Mouse (Mus musculus) kidney, adult 8-10 months (tissue): ENCODE measurements at regions not wholly inside any gene's neighbourhood (a gene's known extent, or its start where the extent isn't known, plus 50 kb on each side); places are given as distances from the start of the nearest gene placed in this dataset.
A peak's percentile ranks its signal among the peaks of the same experiment; 100 is the strongest.

Source experiments
- DNase-seq, 2 experiments: peaks; one replicate each; pipeline ENCODE4 v3.0.0; 2022

DNA sequence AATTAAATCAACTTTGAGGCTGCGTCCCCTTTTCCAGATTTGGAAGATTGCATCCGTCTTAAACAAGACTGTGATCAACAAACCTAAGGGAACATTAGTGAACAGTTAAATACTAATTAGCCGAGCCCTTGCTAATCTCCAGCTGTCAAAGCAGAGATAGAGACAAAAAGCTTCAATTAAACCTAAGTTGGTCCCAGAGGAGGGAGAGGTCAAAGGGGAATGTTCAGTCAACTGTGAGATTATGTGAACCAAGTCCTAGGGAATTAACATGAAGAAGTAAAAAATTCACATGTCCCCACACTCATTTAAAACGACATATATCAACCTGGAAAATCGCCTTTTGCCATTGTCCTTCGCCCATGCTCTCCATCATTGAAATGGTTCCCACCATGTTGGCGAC lies 59.7 kb upstream of the Tbx20 start:
- no peak for DNase-seq

DNA sequence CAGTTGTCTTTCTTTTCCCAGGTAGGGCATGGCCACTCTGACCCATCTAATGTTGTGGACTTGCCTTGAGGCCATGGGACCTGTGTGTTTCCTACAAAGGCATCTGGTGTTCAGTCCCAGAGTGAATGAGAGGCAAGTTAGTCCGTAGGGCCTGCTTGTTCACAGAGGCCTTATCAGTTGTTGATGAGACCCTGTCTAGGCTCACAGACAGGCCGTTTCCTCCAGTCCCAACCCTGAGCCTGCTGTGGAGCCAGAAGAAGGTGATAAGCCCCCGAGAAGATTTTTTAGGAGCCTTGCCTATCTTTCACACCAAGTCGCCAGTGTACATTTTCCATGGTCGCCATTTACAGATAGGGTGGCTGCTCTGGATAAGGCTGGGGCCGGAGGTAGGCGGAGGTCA lies 74.1 kb upstream of the Tbx20 start:
- no peak for DNase-seq

DNA sequence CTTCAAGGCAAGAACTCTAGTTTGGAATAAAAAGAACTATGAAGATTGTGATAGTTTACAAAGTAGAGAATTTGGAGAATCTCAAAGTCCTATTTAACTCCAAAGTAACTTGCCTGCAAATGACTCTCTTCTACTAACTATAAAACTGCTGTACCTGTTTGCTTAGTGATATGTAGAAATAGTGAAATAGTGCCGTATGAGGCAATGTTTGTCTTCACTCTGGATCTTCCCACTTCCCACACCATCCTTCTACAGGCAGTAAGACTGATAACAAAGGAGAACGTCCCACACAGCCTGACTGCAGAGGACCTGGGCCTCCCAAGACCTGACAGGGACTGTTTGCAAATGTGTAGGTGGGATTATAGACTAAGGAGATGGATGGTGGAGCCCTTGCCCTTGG lies 85.4 kb upstream of the Tbx20 start:
- no peak for DNase-seq

DNA sequence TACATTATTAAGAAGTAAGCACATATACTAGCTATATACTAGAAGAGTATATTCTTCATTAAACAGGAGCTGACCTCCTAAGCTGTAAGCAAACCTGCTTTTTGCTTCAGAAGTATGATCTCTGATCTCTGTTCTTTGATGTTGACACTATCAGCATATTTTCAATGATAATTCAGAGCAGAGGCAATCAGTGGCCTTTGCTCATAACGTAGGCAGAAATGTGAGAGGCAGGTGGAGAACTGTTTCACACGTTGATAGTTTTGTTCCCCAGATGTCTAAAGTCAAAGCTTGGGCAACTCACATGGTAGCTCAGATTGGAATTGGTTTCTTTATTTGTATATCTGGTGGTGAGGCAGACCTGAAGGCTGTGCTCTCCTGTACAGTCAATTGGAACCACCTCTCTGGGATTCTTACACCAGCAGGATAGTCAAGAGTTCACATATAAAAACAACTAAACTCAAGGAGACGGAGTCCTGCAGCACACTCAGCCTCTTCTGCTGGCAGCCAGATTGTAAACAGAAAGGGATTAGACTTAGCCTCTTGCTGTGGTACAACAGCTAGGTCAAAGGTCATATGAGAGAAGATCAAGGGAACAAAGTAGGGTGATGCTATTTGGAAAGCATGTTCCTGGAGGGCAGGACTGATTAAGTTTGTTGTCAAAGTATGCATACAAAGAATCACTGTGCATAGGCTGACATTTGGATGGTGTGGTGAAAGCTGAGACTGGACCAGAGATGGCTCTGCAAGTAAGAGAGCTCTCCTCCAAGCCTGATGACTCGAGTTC lies 92.5 kb upstream of the Tbx20 start:
- no peak for DNase-seq

DNA sequence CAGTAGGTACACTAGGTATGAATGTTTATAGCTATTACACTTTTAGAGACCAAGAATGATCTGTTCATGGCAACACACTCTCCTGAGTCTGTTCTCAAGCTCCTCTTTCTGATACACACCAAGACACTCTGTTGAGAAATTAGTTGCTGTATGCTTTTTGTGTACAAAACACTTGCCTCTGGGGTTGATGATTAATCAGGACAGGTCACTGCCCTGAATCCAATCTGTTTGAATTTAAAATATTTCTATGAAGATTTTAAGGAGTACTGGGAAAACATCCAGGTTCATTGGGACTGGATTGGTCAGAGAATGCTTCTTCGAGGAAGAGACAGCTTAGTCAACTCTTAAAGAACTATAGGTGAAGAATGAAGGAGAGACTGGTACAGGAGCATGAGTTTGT lies 94.6 kb upstream of the Tbx20 start:
- peak; percentile 7 to 24 for DNase-seq

DNA sequence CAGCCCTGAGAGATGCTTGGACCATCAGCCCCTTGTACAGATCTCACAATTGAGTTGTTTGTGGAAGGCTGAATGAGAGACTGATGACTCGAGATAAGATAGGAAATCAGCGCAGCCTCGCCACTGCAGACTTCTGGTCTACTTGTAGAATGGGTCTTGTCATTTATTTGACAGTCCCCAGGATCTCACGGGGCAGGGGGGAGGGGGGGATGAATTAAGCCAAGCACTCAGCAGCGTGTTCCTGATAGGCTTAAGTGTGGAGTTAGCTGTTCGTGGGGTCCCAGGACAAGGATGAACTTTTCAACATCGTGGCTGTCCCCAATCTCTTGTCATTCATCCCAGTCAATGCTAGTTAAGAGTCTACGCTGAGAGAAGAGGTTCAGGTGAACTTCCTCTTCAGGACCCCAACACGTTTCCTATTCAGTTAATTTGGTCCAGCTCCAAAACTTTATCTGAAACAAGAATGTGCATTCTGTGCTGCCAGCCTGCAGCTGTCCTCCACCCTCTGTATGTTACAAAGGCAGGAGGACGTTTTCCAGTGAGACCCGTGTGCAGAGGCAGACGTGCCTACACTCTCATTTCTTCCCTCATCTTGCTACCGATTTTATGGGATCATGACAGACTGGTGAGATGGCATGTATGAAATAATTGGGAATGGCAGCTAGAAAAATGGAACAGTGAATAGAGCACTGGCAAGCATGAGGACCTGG lies 100.5 kb upstream of the Tbx20 start:
- DNase-seq: no peak

DNA sequence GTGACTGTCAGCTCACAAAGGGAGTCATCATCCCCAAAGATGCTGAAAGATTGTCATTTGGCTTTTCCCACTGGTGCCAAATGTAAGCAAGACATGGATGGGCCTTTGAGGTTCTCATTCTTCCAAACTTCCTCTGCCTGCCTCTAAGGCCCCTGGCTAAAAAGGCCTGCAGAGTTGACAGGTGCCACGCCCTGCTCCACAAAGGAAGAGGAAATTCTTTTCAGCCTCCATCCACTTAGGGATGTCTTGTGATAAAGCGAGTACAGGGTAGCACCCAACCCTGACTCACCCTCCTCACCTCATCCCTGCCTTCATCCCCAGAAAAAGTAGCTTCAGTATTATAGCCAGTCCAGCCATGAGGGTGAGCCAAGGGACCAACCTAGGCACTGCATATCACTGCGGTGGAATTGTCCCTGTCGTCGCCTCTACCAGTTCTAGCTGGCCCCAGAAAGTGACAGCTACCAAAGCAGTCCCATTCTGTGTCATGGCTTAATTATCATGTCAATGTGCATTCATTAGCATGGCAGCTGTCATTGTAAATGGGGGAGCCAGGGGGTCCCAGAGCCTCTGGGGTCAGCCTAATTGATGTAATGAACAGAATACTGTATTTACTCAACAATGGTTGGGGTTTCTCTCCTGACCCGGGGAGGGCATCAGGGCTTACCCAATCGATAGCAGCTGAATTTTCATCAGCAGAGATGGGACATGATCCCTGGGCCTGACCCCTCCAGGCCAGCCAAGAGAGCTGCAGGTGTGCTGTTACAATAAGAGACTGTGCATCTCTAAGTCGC lies 104.5 kb upstream of the Tbx20 start:
- DNase-seq: no peak

DNA sequence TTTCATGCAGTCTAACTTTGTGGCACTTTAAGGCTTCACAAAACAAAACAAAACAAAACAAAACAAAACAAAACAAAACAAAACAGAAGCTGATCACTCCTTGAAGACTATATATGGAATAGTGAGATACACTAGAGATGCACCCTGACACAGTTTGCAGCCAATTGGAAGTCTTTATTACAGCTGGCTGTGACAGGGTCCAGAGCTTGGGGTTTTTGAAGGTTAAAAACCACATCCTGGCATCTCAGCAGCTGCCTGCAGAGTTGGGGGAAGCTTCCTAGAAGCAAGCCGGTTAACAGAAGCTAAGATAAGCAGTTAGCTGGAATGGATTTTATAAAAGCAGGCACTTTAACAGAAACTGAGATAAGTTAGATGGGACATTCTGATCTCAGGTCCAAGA lies 105.6 kb upstream of the Tbx20 start:
- no peak for DNase-seq

DNA sequence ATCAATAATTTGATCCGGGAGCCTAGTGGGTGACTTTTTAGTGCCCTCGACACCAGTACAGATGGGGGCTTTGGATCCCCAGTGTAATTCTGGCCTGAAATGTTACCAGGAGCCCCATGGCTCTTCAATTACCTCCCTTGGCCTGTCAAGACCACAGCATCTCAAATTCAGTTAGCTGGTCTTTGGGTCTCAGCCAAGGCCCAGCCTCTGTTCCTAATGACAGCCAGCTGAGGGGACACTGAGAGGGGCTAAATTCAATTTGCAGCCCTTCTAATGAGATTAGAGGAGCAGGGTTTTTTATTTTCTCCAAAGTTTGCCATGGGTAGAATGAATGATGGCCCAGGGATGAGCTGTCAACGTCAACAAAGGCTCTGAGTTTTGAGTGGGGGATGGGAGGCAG lies 109.9 kb upstream of the Tbx20 start:
- no peak for DNase-seq

DNA sequence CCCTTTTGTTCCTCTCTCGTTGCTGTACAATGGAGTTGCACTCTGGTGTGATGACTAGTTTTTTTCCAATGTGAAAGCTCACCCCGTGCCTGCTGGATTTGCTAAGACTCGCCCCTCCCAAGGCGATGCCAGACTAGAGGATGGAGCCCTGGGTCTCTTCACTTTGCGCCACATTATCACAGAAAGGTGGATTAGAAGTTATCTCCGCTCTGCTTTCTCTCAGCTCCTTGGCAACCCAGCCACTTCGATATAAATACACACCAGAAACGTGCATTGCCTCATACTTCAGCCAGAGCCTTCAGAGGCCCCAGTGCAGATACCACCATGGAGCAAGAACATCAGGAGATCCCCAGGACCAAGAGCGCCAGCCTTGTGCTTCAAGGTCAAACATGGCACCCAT lies 114.2 kb upstream of the Tbx20 start:
- DNase-seq: no peak

DNA sequence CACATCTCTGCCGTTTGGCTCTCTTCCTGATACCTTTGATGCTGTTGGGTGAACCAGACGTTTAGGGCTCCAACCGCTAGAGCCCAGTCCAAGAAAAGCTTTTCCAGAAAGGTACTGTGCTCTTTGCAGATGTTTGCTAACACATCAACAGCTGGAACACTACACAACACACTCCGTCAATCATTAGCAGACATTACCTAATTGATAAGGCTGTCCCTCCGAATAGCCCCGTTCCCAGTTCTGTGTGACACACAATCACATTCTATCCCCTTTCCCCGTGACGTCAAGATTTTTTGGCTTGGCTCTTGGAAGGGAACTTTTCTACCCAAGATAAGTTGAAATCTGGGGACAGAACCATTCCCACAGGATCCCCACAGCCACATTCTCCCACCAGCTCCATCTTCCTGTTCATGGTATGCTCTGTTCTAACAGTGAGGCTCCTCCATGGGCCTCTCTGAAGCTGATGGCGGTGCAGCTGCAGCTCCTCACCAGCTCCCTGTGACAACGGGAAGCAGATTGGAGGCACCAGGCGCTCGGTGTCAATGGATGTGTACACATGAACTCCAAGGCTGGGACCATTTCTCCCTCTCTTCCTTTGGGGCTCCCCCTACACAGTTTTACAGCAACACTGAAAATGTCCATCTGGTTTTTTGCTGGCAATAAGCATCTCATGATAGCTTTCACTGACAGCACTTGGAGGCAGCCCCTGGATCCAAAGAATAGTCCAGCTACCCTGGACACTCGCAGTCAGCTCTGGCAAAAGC lies 122.6 kb upstream of the Tbx20 start:
- DNase-seq: no peak

DNA sequence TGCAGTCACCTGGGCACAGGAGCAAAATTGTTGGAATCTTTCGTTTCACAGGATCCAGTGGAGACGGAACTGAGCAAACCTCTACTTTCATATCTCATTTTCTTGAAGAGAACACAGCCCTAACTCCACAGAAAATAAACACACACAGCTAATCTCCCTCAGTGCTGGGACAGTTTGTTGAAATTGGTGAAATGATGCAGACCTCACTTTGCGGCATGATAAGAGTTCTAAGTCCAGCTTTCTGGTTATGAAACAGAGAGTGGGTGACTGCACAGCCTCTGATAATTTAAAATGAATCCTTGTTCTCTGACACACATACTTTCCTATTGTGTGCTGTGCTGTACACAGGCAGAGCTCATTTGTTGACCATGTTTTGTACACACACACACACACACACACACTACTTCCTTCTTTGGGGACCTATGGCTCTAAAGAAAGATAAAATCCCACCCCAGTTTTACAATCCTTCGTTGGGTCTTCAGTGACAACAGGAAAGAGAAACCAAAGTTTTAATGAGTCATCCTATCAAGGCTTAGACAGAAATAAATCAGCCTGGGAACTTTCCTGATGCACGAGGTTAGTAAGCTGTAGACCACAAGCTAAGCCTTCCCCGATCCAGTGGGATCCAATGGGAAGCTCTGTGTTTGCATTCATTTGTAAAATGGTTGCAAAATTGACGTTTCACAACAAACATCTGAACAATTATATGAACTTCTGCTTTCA lies 125.3 kb upstream of the Tbx20 start:
- DNase-seq: no peak

DNA sequence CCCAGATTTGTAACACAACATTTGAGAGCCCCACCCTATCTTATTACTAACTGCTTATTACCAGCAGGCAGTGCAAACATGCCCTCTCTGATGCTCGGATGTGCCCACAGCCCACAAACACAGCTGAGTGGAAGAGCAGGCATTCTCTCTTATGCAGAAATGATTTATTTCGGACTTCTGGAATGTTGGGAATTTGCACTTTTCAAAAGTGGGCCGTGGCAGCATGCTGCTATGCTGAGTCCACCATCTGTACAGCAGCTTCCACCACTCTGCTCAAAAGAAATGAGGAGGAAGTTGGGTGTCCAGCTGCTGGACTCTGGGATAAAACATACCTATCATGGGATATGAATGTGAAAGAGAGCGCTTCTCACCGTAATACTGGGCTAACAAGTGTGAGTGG lies 129.6 kb upstream of the Tbx20 start:
- no peak for DNase-seq

DNA sequence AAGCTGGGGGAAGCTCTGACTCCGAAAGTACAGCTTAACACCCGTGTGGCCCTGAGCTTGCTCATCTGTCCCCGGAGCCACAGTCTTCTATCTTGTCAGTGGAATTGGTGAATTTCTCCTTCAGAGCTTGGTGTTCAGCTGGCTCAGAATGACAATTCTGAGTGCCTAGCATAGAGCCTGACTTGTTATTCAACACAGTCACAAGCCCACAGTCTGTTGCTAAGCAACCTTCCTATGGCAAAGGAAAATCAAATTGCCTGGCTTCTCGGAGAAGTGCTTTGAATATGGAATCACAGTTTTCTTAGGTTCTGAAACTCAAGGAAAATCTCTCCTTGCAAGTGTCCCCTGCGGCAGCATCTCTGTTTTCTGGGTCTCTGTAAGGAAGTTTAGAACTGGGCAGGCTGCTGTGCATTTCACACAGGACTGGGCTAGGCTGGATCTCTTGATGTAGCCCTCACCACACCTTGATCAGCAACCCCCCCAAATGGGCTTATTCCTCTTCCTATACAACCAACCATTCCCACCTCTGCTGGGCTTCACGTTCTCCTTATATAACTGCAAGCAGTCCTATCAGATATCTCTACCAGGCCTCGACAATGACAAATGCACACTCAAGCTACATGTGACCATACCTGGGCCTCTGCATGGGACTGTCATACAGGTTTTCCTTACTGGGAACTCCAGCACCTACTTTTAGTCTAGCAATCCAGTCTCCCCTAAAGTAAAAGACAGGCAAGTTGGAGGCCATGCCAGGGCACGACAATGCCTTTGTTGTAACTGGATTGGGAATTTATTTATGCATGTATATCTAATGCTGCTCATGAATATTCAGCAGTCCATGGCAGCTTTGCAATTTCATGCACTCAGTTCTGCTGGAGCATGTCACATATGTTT lies 135.2 kb upstream of the Tbx20 start:
- DNase-seq: no peak

DNA sequence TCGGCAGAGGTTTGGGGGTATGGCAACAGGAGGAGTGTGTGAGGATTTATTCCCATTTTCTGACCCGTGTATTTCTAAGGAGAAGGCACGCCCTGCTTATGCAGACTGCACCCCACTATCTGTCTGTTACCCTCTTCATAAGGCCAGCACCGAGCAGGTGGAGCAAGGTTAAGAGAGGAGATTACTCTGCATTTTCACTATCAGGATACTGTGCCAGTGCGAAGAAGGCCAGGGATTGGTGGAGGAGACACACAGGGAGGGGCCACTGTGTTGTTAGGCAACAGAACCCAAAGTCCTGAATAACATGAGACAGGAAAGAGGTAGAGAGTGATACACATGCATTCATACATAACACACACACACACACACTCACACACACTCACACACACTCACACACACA lies 136.6 kb upstream of the Tbx20 start:
- DNase-seq: no peak

DNA sequence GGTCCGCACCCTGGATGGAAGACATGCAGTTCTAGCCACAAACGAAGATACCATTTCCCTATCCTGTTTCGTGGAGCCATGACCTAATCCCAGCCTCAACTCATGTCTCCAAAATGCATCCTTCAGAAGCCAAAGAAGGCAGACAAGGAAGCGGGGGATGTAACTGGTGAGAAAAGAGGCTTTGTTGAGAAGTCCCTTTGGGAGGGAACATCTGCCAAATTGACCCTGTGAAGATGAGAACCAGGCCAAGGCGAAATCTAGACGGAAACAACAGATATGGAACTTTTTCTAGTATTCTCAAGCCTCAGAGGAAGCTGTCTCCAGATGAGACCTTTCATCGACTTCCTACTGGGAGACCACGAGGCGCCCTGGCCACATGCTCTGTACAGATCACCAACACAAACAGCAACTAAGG lies 145.9 kb upstream of the Tbx20 start:
- DNase-seq: no peak

DNA sequence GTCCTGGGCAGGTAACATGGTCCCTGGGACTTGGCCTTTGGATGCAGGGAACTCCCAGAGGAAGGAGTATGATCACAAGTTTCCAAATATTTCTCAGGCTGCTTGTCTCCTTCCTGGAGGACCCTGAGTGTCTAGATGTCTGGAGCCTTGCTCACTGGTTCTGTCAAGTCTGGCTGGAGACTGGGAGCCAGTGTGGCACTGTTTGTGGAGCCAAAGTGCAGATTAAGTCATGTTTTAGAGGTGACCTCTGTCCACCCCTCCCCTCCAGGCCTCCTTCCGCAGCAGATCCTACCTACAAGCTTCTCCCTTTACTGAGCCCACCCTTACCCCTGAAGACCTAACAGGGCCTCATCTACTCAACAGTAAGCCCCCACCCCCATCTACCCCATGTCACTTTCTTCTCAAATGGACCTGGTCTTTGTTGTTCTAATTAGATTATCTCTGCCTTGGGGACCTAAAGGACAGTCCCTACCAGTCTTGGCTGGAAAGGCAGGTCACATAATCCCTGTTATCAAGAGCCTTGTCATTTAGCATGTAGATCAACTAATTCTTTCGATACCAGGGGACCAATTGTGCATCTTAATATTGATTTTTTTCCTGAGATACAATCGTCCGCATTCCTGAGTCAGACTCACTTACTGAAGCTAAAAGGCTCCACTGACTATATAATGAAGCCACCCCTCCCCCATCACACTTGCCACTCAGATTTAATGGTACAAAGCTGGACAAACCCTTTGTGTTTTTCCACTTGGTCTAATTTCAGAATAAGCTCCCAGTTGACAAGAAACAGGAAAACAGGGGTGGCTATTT lies 148.2 kb upstream of the Tbx20 start:
- no peak for DNase-seq

DNA sequence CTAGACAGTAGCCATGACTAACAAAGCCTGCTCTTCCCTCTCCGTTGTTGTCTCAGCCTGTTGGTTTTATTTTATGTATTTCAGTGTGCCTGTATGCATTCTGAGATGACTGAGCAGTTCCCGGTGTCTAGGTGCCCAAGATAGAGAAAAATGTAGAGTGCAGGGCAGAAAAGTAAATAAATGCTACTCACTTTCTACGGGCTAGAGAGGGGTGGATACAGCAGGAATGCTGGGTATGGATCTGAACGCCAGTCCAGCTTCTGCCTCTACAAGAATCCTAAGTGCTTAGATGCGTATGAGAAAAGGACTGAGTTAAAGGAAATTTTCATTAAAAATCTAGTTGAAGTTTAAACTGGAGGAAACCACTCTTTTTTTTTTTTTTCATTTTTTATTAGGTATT lies 149.4 kb upstream of the Tbx20 start:
- DNase-seq: no peak

DNA sequence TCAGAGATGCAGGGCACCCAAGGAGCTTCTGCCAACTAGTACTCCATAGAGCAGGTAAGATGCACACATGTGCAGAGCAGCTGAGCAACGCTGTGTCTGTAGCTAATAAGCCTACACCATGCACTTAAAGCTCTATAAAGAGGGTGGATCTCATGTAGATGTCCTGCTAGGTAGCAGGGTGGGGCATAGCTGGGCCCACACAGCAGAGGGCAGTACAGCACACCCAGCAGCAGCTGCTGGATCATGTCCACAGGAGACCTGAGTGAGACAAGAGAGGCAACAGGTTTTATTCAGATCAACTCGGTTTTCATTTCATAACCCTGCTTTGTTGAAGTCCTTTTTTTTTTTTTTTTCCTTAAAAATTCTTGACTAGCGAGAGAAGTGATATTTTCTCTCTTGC lies 151.5 kb upstream of the Gm10181 start:
- DNase-seq: no peak

DNA sequence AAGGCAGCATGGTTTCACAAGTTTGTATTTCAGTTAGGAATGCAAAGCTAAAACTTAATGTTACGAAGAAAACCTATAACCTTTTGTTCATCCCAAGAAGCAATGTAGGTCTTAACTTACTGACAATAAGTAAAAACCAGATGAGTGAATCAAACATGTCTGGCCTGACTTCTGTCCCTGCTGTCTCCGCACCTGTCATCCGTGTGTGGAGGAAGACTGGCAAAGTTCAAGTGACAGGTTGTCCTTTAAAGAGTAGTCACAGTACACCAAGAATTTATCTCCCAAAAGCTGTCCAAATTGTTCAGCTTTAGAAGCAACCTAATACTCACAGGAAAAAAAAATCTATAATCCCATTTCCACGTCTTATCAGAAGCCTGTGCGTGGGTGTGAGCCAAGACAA lies 146.3 kb upstream of the Gm10181 start:
- no peak for DNase-seq

DNA sequence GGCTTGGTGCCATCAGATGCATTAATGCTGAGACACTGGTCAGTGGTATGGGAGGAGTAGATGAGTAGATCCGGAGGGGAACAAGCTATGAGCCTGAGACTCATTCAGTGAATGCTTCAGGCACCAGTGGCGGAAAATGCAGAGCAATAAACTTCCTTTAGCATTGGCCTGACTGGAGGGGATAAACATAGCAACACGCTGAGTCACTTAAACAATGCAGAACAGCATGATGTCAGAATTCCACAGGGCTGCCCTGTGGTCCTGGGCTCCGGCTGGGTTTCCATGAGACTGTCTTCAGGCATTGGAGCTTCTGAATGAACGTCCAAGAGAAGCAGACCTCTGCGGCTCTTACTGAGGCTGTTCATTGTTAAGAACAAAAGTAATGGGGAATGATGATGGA lies 145.4 kb upstream of the Gm10181 start:
- no peak for DNase-seq
